Mouse (Mus musculus): Measurements from ENCODE around the gene I830077J02Rik. TPM values are rescaled to one million over a fixed set of nuclear protein-coding genes. Genes with fewer than 3 reads are reported as not detected.

I830077J02Rik gene
- total RNA-seq (2021), result 1 to 10 TPM in 1 of 2 experiments, under 1 TPM in 1; 0.97 to 2.3 TPM
- 0.72 and 0.76 TPM in 2 replicates for polyA plus RNA-seq (2012; rRNA removed)
- long read RNA-seq, partial matches to known transcripts, result 0 of 2 reads
- long read RNA-seq, other reads (novel, unspliced or antisense), result 0 of 2 reads

DNA sequence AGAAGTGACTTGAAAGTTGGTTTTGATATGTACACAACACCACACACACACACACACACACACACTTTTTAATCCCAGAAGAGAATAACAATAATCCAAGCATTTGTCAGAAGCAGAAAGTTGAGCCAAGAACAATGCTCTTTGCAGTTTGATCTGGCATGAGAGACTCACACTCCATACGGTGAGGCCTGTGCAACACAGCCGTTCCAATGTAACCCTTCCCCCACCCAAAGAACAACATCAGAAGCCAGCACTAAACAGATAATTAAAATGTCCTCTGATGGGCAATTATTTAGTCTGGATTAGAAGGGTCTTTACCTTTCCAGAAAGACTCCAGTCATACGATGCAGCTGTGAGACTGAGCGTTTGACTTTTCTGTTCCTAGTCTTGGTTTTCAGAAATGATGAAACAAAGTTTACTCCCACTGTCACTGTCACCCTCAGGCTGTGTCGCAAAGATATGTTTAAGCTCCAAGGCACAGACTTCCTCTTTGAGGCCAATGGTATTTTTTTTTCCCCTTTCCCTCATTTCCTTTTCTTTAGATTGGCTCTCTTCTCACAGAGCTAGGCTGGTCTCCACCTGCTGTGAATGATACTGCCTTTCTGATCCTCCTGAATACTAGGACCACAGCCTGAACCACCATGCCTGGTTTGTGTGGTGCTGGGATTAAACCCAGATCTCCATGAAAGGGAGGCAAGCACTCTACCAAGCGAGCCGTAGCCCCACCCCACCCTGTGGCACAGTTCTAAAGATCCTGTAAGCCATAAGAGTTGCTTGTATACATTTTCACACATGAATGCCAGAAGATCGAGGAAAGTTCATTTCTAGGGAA, at the start of gene I830077J02Rik:
Gene I830077J02Rik (minus strand): TSS at position 425 of the 832 bp plus-strand sequence.
- intact Hi-C loops (cut with DNase I), result no loop called here
- WGBS, result 50% methylated on average over 8 of the region's 8 CpGs
- no peak within 1 kb of the TSS for H3K4me3 ChIP-seq
- H3K27me3 ChIP-seq (ENCODE audit: control insufficient read depth, insufficient read depth, low read length), result no peaks in the 10 kb centered on the region
- no peak for TF ChIP-seq CTCF (IDR thresholded peaks at IDR 0.05)
- no peak for TF ChIP-seq EP300 (IDR thresholded peaks at IDR 0.05; ENCODE audit: insufficient read depth, low read depth, low read length)
- no peak for TF ChIP-seq POLR2A (IDR thresholded peaks at IDR 0.05; ENCODE audit: insufficient read depth, low read depth, low read length)
- no peaks in the 10 kb centered on the region for H3K79me2 ChIP-seq (replicated peaks; ENCODE audit: control insufficient read depth, insufficient read depth, low read length)
- peaks cover 3% of the 10 kb centered on the region for H3K4me1 ChIP-seq (ENCODE audit: control insufficient read depth, insufficient read depth, low read length)
- no peak for DNase-seq
- no peaks in the 10 kb centered on the region for H3K36me3 ChIP-seq (ENCODE audit: control insufficient read depth, insufficient read depth, low read length)
- no peak within 1 kb of the TSS for H3K27ac ChIP-seq
- H3K9ac ChIP-seq (ENCODE audit: low read depth, low read length), result no peak within 1 kb of the TSS

DNA sequence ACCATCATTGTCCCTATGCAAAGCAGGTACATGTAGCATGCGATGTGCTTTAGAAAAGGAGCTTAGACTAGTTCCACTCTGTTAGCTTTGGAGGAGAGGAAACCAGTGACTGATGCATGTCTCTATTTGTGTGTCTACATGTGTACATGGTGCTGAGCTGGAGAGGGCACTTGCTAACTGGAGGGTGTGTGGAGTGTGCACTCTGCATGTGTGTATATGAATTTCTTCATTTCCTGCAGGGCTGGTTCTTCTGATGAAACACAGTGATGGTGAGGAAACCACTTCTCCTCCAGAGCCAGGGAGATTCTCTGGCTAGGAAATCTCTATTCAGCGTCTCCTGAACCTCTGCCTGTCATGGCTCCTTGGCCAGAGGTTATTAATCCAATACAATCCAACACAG, 41.7 kb upstream of the I830077J02Rik start:
- Histone ChIP-seq H3K4me3 (no peak overlapping the region), H3K27ac (no peak overlapping the region), H3K4me1 (ENCODE audit: control insufficient read depth, insufficient read depth, low read length) (no peaks in the 10 kb centered on the region), H3K9ac (ENCODE audit: low read depth, low read length) (no peak overlapping the region), H3K27me3 (ENCODE audit: control insufficient read depth, insufficient read depth, low read length) (no peaks in the 10 kb centered on the region), H3K79me2 (replicated peaks; ENCODE audit: control insufficient read depth, insufficient read depth, low read length) (no peaks in the 10 kb centered on the region), H3K36me3 (ENCODE audit: control insufficient read depth, insufficient read depth, low read length) (no peaks in the 10 kb centered on the region)
- 86% methylated on average over 2 of the region's 2 CpGs for WGBS
- DNase-seq, result no peak
- TF ChIP-seq POLR2A (IDR thresholded peaks at IDR 0.05; ENCODE audit: insufficient read depth, low read depth, low read length) (no peak), EP300 (IDR thresholded peaks at IDR 0.05; ENCODE audit: insufficient read depth, low read depth, low read length) (no peak), CTCF (IDR thresholded peaks at IDR 0.05) (no peak)
- intact Hi-C loops (cut with DNase I), result no loop called here

DNA sequence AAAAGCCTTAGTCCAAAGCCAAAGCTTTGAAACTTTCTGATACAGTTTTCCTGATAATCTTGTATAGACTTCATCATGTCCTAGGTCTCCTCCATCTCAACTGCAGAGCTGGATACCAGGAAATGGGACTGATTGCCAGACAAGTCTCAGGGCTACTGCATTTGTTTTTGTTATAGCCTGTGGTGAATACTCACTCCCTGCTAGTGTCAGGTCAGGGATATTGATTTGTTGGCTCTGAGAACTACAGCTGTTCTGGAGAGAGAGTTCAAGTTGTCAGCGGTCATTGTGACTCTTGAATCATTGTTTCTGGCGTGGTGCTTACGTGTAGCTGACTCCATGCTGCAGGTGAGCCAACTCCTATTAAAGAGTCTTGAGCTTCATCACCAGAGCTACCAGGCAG, 40.9 kb upstream of the I830077J02Rik start, which contains the start of gene Ovgp1:
Gene Ovgp1 (plus strand): TSS at position 301 of the 400 bp plus-strand sequence.
- H3K27ac ChIP-seq, result no peak within 1 kb of the TSS
- H3K4me3 ChIP-seq, result no peak within 1 kb of the TSS
- intact Hi-C loops (cut with DNase I), result no loop called here
- no peaks in the 10 kb centered on the region for H3K79me2 ChIP-seq (replicated peaks; ENCODE audit: control insufficient read depth, insufficient read depth, low read length)
- WGBS, result 72% methylated on average over 3 of the region's 3 CpGs
- peaks cover under 1% of the 10 kb centered on the region for H3K36me3 ChIP-seq (ENCODE audit: control insufficient read depth, insufficient read depth, low read length)
- no peak for TF ChIP-seq POLR2A (IDR thresholded peaks at IDR 0.05; ENCODE audit: insufficient read depth, low read depth, low read length)
- no peaks in the 10 kb centered on the region for H3K27me3 ChIP-seq (ENCODE audit: control insufficient read depth, insufficient read depth, low read length)
- H3K4me1 ChIP-seq (ENCODE audit: control insufficient read depth, insufficient read depth, low read length), result no peaks in the 10 kb centered on the region
- no peak within 1 kb of the TSS for H3K9ac ChIP-seq (ENCODE audit: low read depth, low read length)
- no peak for DNase-seq

DNA sequence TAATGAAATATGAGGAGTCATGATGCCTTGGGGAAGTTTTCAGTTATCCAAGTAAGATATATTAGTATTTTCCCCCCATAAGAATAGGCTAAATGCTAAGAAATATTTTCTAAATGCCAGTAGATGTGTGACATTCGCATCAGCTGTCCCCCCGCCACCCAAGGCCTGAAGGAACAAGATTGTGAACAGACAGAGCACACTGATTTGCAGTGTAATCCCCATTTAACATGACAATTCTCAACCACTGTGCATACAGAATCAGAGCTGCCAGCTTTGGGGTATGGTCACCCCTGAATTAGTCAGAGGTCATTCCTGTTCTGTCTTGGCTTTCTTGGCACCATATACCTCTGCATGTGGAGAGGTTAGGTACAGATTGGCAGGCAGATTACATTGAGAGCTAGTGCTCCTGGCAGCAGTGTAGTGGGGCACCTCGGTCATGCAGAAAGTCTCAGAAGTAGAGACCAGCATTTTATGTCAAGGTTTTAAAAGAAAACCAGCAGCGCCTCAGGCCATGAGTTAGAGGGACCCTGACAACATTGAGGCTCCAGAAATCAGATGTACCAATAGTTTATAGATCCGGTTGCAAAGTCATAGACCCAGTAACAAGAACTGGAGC, 39.5 kb upstream of the I830077J02Rik start:
- H3K27me3 ChIP-seq (ENCODE audit: control insufficient read depth, insufficient read depth, low read length), result no peaks in the 10 kb centered on the region
- H3K4me3 ChIP-seq, result no peak overlapping the region
- H3K79me2 ChIP-seq (replicated peaks; ENCODE audit: control insufficient read depth, insufficient read depth, low read length), result no peaks in the 10 kb centered on the region
- H3K4me1 ChIP-seq (ENCODE audit: control insufficient read depth, insufficient read depth, low read length), result no peaks in the 10 kb centered on the region
- H3K9ac ChIP-seq (ENCODE audit: low read depth, low read length), result no peak overlapping the region
- WGBS, result 85% methylated on average over 5 of the region's 5 CpGs
- TF ChIP-seq CTCF (IDR thresholded peaks at IDR 0.05) (no peak), EP300 (IDR thresholded peaks at IDR 0.05; ENCODE audit: insufficient read depth, low read depth, low read length) (no peak), POLR2A (IDR thresholded peaks at IDR 0.05; ENCODE audit: insufficient read depth, low read depth, low read length) (no peak)
- intact Hi-C loops (cut with DNase I), result no loop called here
- no peak for DNase-seq
- H3K27ac ChIP-seq, result no peak overlapping the region
- peaks cover 5% of the 10 kb centered on the region for H3K36me3 ChIP-seq (ENCODE audit: control insufficient read depth, insufficient read depth, low read length)

DNA sequence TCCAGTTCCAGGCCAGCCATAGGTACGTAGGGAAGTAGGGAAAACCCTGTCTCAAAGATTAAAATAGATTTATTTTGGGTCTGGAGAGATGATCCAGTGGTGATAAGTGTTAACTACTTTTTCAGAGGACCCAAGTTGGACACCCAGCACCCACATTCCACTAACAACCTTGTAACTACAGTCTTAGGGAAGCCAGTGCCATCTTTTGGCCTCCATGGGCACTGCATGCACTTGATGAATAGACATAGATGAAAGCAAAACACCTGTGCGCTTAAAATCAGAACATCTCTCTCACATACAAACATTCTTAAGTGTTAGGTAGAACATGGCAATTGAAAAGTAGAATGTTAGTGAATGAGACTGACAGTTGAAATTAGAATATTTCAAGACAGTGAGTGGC, 28.2 kb upstream of the I830077J02Rik start:
- no peak overlapping the region for H3K9ac ChIP-seq (ENCODE audit: low read depth, low read length)
- H3K4me1 ChIP-seq (ENCODE audit: control insufficient read depth, insufficient read depth, low read length), result peaks cover 5% of the 10 kb centered on the region
- no peak overlapping the region for H3K4me3 ChIP-seq
- intact Hi-C loops (cut with DNase I), result no loop called here
- peaks cover 4% of the 10 kb centered on the region for H3K79me2 ChIP-seq (replicated peaks; ENCODE audit: control insufficient read depth, insufficient read depth, low read length)
- no peaks in the 10 kb centered on the region for H3K27me3 ChIP-seq (ENCODE audit: control insufficient read depth, insufficient read depth, low read length)
- H3K36me3 ChIP-seq (ENCODE audit: control insufficient read depth, insufficient read depth, low read length), result peaks cover 25% of the 10 kb centered on the region
- peak; percentile 51 for TF ChIP-seq CTCF (IDR thresholded peaks at IDR 0.05)
- TF ChIP-seq EP300 (IDR thresholded peaks at IDR 0.05; ENCODE audit: insufficient read depth, low read depth, low read length), result no peak
- DNase-seq, result no peak
- 97% methylated on average over 2 of the region's 2 CpGs for WGBS
- no peak overlapping the region for H3K27ac ChIP-seq

DNA sequence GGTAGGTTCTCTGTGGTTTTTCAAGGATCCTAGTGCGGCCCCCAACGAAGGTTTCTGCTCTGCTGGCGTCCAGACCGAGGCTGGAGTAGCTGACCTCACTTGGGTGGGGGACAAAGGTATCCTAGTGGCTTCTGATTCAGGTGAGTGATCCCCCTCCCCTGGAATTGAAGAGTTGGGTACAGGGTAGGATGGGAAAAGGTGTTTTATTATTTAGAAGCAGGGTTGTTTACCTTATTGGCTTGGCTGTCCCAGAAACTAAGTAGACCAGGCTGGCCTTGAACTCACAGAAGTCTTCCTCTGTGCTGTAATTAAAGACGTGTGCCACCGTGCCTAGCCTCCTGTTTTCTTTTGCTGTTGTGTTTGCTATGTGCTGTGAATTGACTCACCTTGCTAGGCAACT, 27.5 kb upstream of the I830077J02Rik start, which contains the start of gene Atp5f1:
Gene Atp5f1 (minus strand): TSS at position 101 of the 400 bp plus-strand sequence.
- TF ChIP-seq EP300 (IDR thresholded peaks at IDR 0.05; ENCODE audit: insufficient read depth, low read depth, low read length) (no peak), CTCF (IDR thresholded peaks at IDR 0.05) (no peak), POLR2A (IDR thresholded peaks at IDR 0.05; ENCODE audit: insufficient read depth, low read depth, low read length) (no peak)
- H3K36me3 ChIP-seq (ENCODE audit: control insufficient read depth, insufficient read depth, low read length), result peaks cover 27% of the 10 kb centered on the region
- H3K27me3 ChIP-seq (ENCODE audit: control insufficient read depth, insufficient read depth, low read length), result no peaks in the 10 kb centered on the region
- DNase-seq, result no peak
- 9% methylated on average over 6 of the region's 6 CpGs for whole genome bisulfite sequencing
- H3K4me3 ChIP-seq, result peak within 1 kb of the TSS; percentile 78
- H3K27ac ChIP-seq, result peak within 1 kb of the TSS; percentile 95
- H3K9ac ChIP-seq (ENCODE audit: low read depth, low read length), result peak within 1 kb of the TSS; percentile 96
- H3K4me1 ChIP-seq (ENCODE audit: control insufficient read depth, insufficient read depth, low read length), result peaks cover 5% of the 10 kb centered on the region
- H3K79me2 ChIP-seq (replicated peaks; ENCODE audit: control insufficient read depth, insufficient read depth, low read length), result peaks cover 4% of the 10 kb centered on the region
- intact Hi-C loops (cut with DNase I), result loop anchor here (5.0 kb wide), 1 partner anchor 273 kb away; the partner anchor contains the start of gene Ddx20
